Mouse (Mus musculus) stomach, postnatal 0 days (tissue): ENCODE results near the gene Rps5. TPM values are rescaled to one million over a fixed set of nuclear protein-coding genes. Genes with fewer than 3 reads are reported as not detected.

ENCODE experiments used
- ATAC-seq: fragments of 200-750 bp; cut with Nextera tagmentation; 2 replicates; pipeline ENCODE4 v1.8.0; 2017; ENCODE audit not compliant: low FRiP score, low TSS enrichment
- DNase-seq: peaks from one replicate; pipeline ENCODE4 v3.0.0-alpha.2; 2016; ENCODE audit warnings: low spot score
- H3K27ac ChIP-seq: fragments of 300-500 bp; sonication (generic); replicated peaks from 2 replicates; pipeline ENCODE4 v1.5.1; 2014; ENCODE audit warnings: mild to moderate bottlenecking, control low read depth
- H3K27me3 ChIP-seq: fragments of 300-500 bp; sonication (generic); 2 replicates; pipeline ENCODE4 v1.6.1; 2014; ENCODE audit warnings: low read length; ENCODE audit not compliant: control insufficient read depth, insufficient read depth
- H3K36me3 ChIP-seq: fragments of 300-500 bp; sonication (generic); 2 replicates; pipeline ENCODE4 v1.6.1; 2014; ENCODE audit warnings: low read length, mixed read lengths; ENCODE audit not compliant: control insufficient read depth, insufficient read depth
- H3K4me1 ChIP-seq: fragments of 300-500 bp; sonication (generic); replicated peaks from 2 replicates; pipeline ENCODE4 v1.6.1; 2014; ENCODE audit warnings: antibody characterized with exemption; ENCODE audit not compliant: control insufficient read depth, insufficient read depth
- H3K4me2 ChIP-seq: fragments of 300-500 bp; sonication (generic); replicated peaks from 2 replicates; pipeline ENCODE4 v1.6.1; 2014; ENCODE audit warnings: low read depth, mild to moderate bottlenecking, control low read depth, moderate library complexity
- H3K4me3 ChIP-seq: fragments of 300-500 bp; sonication (generic); 2 replicates; pipeline ENCODE4 v1.5.1; 2014; ENCODE audit warnings: low read depth, low read length, control low read depth
- H3K9ac ChIP-seq: fragments of 300-500 bp; sonication (generic); 2 replicates; pipeline ENCODE4 v1.6.1; 2014; ENCODE audit warnings: mild to moderate bottlenecking, low read length, control low read depth, mixed read lengths
- H3K9me3 ChIP-seq: fragments of 300-500 bp; sonication (generic); 2 replicates; pipeline ENCODE4 v1.6.1; 2016; ENCODE audit warnings: low read length; ENCODE audit not compliant: control insufficient read depth
- CTCF ChIP-seq: IDR thresholded peaks from 2 replicates; pipeline ENCODE4 v1.5.1; 2016; ENCODE audit warnings: antibody characterized with exemption, low read depth, mild to moderate bottlenecking, moderate library complexity
- EP300 ChIP-seq: optimal IDR thresholded peaks from 2 replicates; pipeline ENCODE3; 2016; ENCODE audit warnings: antibody characterized with exemption
- WGBS: fragments of 180-500 bp; shearing (Covaris S2); extraction: QIAGEN DNeasy Blood & Tissue Kit; methylation state at CpG from one replicate; pipeline ENCODE4 v1.1.7; 2014; 5-methylcytosine and 5-hydroxymethylcytosine counted together
- polyA plus RNA-seq: library from polyadenylated mRNA; unstranded; fragments of >200 nt; fragmentation: Nextera tagmentation; extraction: Ambion mirVana; gene quantifications from 2 replicates; pipeline ENCODE4 v1.2.1, GENCODE M21; 2015

Gene Rps5
- polyA plus RNA-seq, 1 experiment from 2014 or later: 821 TPM

GRCm38 (mm10) chr7:12949872-12950229, 27.8 kb downstream of the Rps5 start:
- WGBS: 3% methylated on average over 16 of the region's 16 CpGs
- H3K36me3 ChIP-seq: no peaks in the 10 kb centered on the region
- DNase-seq (no peak), ATAC-seq (peak; percentile 25)
- peak overlapping the region; percentile 80 for H3K4me2 ChIP-seq
- peak overlapping the region; percentile 49 for H3K4me3 ChIP-seq
- TF ChIP-seq CTCF (no peak), EP300 (no peak)
- peak overlapping the region; percentile 76 for H3K27ac ChIP-seq
- no peaks in the 10 kb centered on the region for H3K27me3 ChIP-seq
- no peaks in the 10 kb centered on the region for H3K9me3 ChIP-seq
- peaks cover 3% of the 10 kb centered on the region; the same call in 1 of the 2 replicates for H3K4me1 ChIP-seq
- peak overlapping the region; percentile 63 for H3K9ac ChIP-seq

DNA sequence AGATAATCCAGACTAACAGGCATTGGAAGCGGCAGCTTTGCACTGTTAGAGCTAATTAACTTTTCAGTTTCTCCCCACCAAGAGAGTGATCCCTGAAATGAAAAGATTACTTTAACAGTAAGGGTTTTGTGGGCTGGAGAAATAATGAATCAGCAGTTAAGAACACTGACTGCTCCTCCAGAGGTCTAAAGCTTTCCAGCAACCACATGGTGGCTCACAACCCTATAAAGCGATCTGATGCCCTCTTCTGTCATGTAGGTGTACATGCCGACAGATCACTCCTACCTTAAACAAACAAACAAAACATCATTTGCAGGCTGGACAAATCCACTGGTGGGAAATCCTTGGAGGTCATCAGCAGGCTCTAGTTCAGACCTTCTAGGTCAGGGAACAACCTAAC, 32.8 kb downstream of the Rps5 start:
- DNase-seq (no peak), ATAC-seq (no peak)
- Histone ChIP-seq H3K4me3 (no peak overlapping the region), H3K9me3 (no peaks in the 10 kb centered on the region), H3K9ac (no peak overlapping the region), H3K36me3 (no peaks in the 10 kb centered on the region), H3K27ac (no peak overlapping the region), H3K4me1 (peaks cover under 1% of the 10 kb centered on the region; the same call in 1 of the 2 replicates), H3K27me3 (no peaks in the 10 kb centered on the region), H3K4me2 (no peak overlapping the region)
- 39% methylated on average over 3 of the region's 3 CpGs for WGBS
- peak; percentile 47 for TF ChIP-seq CTCF
- no peak for TF ChIP-seq EP300

DNA sequence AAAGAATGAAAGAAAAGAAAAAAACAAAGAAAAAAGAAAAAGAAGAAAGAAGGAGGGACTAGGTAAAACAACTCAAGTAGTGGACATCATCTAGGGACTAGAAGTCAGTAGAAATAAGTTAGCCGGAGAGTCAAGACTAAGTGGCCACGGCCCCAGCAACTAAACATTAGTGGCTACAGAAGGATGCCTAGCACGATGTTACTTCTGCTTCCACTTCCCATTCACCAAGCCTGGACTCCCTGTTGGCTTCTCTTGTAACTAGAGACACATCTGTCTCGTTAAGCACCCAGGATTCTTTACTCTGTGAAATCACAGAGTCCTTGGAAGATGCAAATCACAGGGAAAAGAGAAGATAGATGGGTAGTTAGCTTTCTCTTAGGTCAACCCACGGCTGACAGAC, 35.4 kb downstream of the Rps5 start:
- Histone ChIP-seq H3K4me3 (no peak overlapping the region), H3K9ac (no peak overlapping the region), H3K27me3 (no peaks in the 10 kb centered on the region), H3K36me3 (no peaks in the 10 kb centered on the region), H3K9me3 (no peaks in the 10 kb centered on the region), H3K27ac (no peak overlapping the region), H3K4me1 (no peaks in the 10 kb centered on the region), H3K4me2 (no peak overlapping the region)
- DNase-seq (no peak), ATAC-seq (no peak)
- 69% methylated on average over 5 of the region's 5 CpGs for WGBS
- no peak for TF ChIP-seq EP300
- no peak for TF ChIP-seq CTCF

DNA sequence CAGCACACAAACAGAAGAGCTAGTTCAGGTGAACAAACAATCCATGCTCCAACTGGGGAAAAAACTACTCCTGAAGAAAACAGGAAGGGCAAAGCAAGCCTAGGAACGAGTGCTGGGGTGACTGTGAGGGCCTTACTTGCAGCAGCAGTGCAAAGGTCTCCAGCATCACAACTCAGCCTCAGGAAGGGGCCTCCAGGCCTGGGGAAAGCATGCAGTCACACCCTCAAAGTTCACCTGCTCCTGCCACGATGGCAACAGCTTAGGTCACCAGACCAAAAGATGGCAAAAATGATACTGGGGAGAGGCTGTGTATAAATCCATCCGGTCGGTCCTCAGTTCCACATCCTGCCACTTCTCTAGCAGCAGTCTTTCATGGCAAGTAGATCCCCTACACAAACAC, 36.9 kb downstream of the Rps5 start:
- TF ChIP-seq CTCF (no peak), EP300 (no peak)
- WGBS: 71% methylated on average over 4 of the region's 4 CpGs
- Histone ChIP-seq H3K27me3 (no peaks in the 10 kb centered on the region), H3K36me3 (no peaks in the 10 kb centered on the region), H3K4me3 (no peak overlapping the region), H3K4me2 (no peak overlapping the region), H3K9me3 (no peaks in the 10 kb centered on the region), H3K4me1 (no peaks in the 10 kb centered on the region), H3K9ac (no peak overlapping the region), H3K27ac (no peak overlapping the region)
- DNase-seq (no peak), ATAC-seq (no peak)

DNA sequence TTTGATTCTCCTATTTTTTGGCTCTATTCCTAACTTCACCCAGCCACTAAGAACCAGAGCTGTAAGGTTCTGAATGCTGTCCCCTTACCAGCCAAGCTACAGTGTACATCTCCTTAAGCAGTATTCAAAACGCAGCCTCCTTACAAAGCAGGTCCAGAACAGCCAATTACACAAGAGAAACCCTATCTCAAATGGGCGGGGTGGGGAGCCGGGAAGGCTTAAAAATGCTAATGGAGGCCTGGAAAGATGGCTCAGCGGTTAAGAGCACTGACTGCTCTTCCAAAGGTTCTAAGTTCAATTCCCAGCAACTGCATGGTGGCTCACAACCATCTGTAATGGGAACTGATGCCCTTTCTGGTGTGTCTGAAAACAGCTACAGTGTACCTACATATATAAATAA, 37.6 kb downstream of the Rps5 start:
- WGBS: 27% methylated on average over 4 of the region's 4 CpGs
- TF ChIP-seq EP300 (no peak), CTCF (no peak)
- DNase-seq (no peak), ATAC-seq (no peak)
- Histone ChIP-seq H3K4me3 (no peak overlapping the region), H3K27me3 (no peaks in the 10 kb centered on the region), H3K27ac (no peak overlapping the region), H3K9me3 (no peaks in the 10 kb centered on the region), H3K36me3 (no peaks in the 10 kb centered on the region), H3K4me1 (no peaks in the 10 kb centered on the region), H3K4me2 (no peak overlapping the region), H3K9ac (no peak overlapping the region)

- no peaks in the 10 kb centered on the region for H3K4me1 ChIP-seq
- peak; percentile 77 for ATAC-seq
- DNase-seq: peak; percentile 65
- H3K9ac ChIP-seq: peak overlapping the region; percentile 51
- H3K4me3 ChIP-seq: peak overlapping the region; percentile 37
- H3K27me3 ChIP-seq: no peaks in the 10 kb centered on the region
- peak overlapping the region; percentile 59 for H3K4me2 ChIP-seq
- H3K36me3 ChIP-seq: no peaks in the 10 kb centered on the region
- no peaks in the 10 kb centered on the region for H3K9me3 ChIP-seq
- 2% methylated on average over 29 of the region's 29 CpGs for WGBS
- peak overlapping the region; percentile 65 for H3K27ac ChIP-seq
- TF ChIP-seq CTCF: no peak
- TF ChIP-seq EP300: no peak
Measured at GRCm38 (mm10) chr7:12961511-12962141, 39.5 kb downstream of the Rps5 start.
